Mouse (Mus musculus): ENCODE measurements around the gene Mtmr11. TPM values are rescaled to one million over a fixed set of nuclear protein-coding genes. Genes with fewer than 3 reads are reported as not detected.
A peak's percentile ranks its signal among the peaks of the same experiment; 100 is the strongest.
"Not testable (repeated sequence)": the region's sequence is repeated elsewhere in the genome, so short reads cannot be mapped to it uniquely, and the experiment has no call there.

Gene Mtmr11
- polyA plus RNA-seq, 1 experiment from 2014 or later = 13.0 TPM

DNA sequence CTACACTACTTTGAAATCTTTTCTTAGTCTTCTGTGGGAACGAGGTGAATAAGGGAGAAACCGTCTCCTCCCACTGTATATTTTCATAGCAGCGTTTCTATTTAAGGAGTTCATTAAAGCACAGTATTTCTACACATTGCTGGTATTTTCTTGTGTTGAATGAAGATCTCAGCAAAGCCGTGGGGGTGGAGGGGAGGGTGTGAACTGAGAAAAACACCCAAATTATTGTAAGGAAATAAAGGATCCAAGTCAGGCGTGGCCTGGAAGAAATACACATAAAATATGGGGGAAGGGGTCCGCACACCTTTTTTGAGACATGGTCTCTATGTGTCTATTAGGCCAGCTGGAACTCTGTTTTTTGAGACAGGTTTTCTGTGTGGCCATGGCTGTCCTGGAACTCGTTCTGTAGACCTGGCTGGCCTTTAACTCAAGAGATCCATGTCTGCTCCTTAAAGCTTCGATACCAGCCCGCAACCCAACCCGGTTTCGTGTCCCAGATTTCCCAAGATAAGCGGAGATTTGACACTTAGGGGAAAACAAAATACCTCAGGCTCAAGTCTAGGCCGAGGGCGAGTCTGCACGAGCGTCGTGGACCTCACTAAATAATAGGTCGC, 9.9 kb downstream of the Mtmr11 start:
- Histone ChIP-seq H3K4me1 (ENCODE audit: insufficient read depth) (peaks cover 12% of the 10 kb centered on the region), H3K27me3 (ENCODE audit: insufficient read depth, low read length) (no peaks in the 10 kb centered on the region), H3K36me3 (ENCODE audit: insufficient read depth) (peaks cover 35% of the 10 kb centered on the region), H3K9ac (peak overlapping the region; percentile 86), H3K4me2 (peak overlapping the region; percentile 96), H3K4me3 (ENCODE audit: low read depth, low read length) (peak overlapping the region; percentile 88), H3K27ac (ENCODE audit: low read depth) (peak overlapping the region; percentile 99), H3K9me3 (ENCODE audit: low read depth, low read length) (no peaks in the 10 kb centered on the region)
- DNase-seq = no peak
- WGBS = 11% methylated on average over 18 of the region's 18 CpGs
- TF ChIP-seq CTCF (IDR thresholded peaks at IDR 0.05; ENCODE audit: low read depth) = no peak
- no peak; the same call in 1 of the 2 replicates for ATAC-seq (ENCODE audit: insufficient read depth)

DNA sequence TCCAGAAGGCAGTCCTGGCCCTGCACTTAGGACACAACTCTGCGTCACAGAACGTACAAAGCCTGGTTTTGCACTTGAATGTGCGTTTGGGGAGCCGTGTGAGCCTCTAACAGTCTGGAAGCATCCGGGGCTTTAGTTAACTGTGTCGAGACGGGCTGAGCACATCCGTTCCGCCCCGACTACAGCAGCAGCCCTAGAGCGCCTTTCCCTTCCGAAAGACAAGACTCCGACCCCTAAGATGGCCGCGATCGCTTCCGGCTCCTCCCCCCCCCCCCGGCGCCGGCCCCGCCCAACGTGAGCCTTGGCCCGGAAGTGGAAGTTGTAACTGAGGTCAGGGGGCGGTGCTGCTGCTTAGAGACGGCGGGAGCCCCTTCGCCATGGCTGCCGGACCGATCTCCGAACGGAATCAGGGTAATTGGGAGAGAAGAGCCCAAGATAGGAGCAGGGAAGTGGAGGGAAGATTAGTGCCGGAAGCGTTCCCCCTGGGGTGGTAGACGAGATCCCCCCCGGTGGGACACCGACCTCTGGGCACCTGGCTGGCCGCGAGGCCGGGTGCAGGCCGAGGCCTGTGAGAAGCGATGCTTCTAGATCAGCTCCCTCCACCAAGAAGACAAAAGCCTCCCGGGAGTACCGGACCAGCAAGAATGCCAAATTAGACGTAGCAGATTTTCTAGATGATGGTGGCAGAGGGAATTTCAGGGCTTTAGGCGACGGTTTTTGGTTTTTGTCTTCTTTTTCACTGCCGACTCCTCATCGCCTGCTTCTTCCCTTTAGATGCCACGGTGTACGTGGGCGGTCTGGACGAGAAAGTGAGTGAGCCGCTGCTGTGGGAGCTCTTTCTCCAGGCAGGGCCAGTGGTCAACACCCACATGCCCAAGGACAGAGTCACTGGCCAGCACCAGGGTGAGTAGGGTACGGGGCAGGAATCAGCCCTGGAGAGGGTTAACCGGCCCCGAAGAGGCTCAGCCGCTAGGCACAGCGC, 10.7 kb downstream of the Mtmr11 start, which contains the start of gene Sf3b4:
Gene Sf3b4, plus strand, starts transcription at position 136 of the 982 bp plus-strand sequence.
- TF ChIP-seq CTCF (IDR thresholded peaks at IDR 0.05; ENCODE audit: low read depth) = no peak
- H3K36me3 ChIP-seq (ENCODE audit: insufficient read depth) = peaks cover 41% of the 10 kb centered on the region
- H3K9me3 ChIP-seq (ENCODE audit: low read depth, low read length) = no peaks in the 10 kb centered on the region
- H3K27ac ChIP-seq (ENCODE audit: low read depth) = peak within 1 kb of the TSS; percentile 99
- WGBS = under 1% methylated on average over 57 of the region's 58 CpGs
- ATAC-seq (ENCODE audit: insufficient read depth) (peak; percentile 94), DNase-seq (peak; percentile 94)
- H3K9ac ChIP-seq = peak within 1 kb of the TSS; percentile 86
- peak within 1 kb of the TSS; percentile 96 for H3K4me2 ChIP-seq
- H3K4me3 ChIP-seq (ENCODE audit: low read depth, low read length) = peak within 1 kb of the TSS; percentile 88
- no peaks in the 10 kb centered on the region for H3K27me3 ChIP-seq (ENCODE audit: insufficient read depth, low read length)
- peaks cover 12% of the 10 kb centered on the region for H3K4me1 ChIP-seq (ENCODE audit: insufficient read depth)

GRCm38 (mm10) chr3:96173185-96173584, 11.4 kb downstream of the Mtmr11 start:
- no peak for TF ChIP-seq CTCF (IDR thresholded peaks at IDR 0.05; ENCODE audit: low read depth)
- Histone ChIP-seq H3K4me2 (peak overlapping the region; percentile 96), H3K9me3 (ENCODE audit: low read depth, low read length) (no peaks in the 10 kb centered on the region), H3K4me3 (ENCODE audit: low read depth, low read length) (peak overlapping the region; percentile 88), H3K27me3 (ENCODE audit: insufficient read depth, low read length) (no peaks in the 10 kb centered on the region), H3K9ac (peak overlapping the region; percentile 86), H3K27ac (ENCODE audit: low read depth) (no peak overlapping the region), H3K4me1 (ENCODE audit: insufficient read depth) (peaks cover 12% of the 10 kb centered on the region), H3K36me3 (ENCODE audit: insufficient read depth) (peaks cover 48% of the 10 kb centered on the region)
- WGBS = 34% methylated on average over 7 of the region's 7 CpGs
- ATAC-seq (ENCODE audit: insufficient read depth) (no peak), DNase-seq (no peak)

DNA sequence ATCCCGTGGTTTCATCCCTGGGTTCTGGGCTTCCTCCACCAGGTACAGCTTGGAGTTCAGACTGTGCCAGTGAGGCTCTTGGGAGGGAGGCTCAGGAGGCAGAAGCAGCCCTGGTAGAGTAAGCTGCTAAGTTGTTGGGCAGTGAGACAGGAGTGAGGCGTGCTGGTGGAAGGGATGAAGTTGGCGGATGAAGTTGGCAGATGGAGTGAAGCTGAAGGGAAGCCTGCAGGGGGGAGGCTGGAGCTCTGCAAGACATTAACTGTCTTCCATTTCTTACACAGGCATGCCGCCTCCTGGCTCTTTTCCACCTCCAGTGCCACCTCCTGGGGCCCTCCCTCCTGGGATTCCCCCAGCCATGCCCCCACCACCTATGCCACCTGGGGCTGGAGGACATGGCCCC, 12.2 kb downstream of the Mtmr11 start:
- Histone ChIP-seq H3K4me2 (peak overlapping the region; percentile 96; the same call in 1 of the 2 replicates), H3K4me3 (ENCODE audit: low read depth, low read length) (peak overlapping the region; percentile 12; the same call in 1 of the 2 replicates), H3K36me3 (ENCODE audit: insufficient read depth) (peaks cover 52% of the 10 kb centered on the region), H3K4me1 (ENCODE audit: insufficient read depth) (peaks cover 12% of the 10 kb centered on the region)
- not testable (repeated sequence) for H3K9ac ChIP-seq; H3K27ac ChIP-seq (ENCODE audit: low read depth); DNase-seq; H3K9me3 ChIP-seq (ENCODE audit: low read depth, low read length); ATAC-seq (ENCODE audit: insufficient read depth); H3K27me3 ChIP-seq (ENCODE audit: insufficient read depth, low read length)
- 82% methylated on average over 4 of the region's 4 CpGs for WGBS

GRCm38 (mm10) chr3:96175251-96175650, 13.4 kb downstream of the Mtmr11 start:
- ATAC-seq (ENCODE audit: insufficient read depth) (no peak), DNase-seq (no peak)
- no peak for TF ChIP-seq CTCF (IDR thresholded peaks at IDR 0.05; ENCODE audit: low read depth)
- Histone ChIP-seq H3K9me3 (ENCODE audit: low read depth, low read length) (no peaks in the 10 kb centered on the region), H3K27me3 (ENCODE audit: insufficient read depth, low read length) (no peaks in the 10 kb centered on the region), H3K4me1 (ENCODE audit: insufficient read depth) (peaks cover 12% of the 10 kb centered on the region), H3K36me3 (ENCODE audit: insufficient read depth) (peaks cover 49% of the 10 kb centered on the region), H3K9ac (no peak overlapping the region), H3K27ac (ENCODE audit: low read depth) (no peak overlapping the region), H3K4me3 (ENCODE audit: low read depth, low read length) (no peak overlapping the region), H3K4me2 (no peak overlapping the region)
- 90% methylated on average over 6 of the region's 6 CpGs for WGBS

- no peak for TF ChIP-seq CTCF (IDR thresholded peaks at IDR 0.05; ENCODE audit: low read depth)
- H3K36me3 ChIP-seq (ENCODE audit: insufficient read depth) = peaks cover 47% of the 10 kb centered on the region
Measured at GRCm38 (mm10) chr3:96178427-96178826, 16.6 kb downstream of the Mtmr11 start.

DNA sequence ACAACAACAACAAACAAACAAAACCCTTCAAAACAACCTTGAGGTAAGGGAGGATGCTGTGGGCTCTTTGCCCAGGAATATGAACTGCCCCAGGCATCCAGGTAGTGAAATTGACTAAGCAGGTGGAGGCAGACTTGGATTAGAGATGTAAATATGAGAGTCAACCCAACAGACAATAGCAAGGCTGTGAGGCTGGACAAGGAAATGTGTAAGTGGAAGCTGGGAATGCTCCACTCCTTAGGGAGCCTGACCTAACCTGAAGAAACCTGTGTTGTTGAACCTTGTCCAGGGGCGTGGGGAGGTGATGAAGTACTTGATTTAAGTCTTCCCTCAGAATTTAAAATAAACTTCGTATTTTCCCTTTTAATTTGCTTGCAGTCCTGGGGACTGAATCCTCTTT, 17.1 kb downstream of the Mtmr11 start:
- Histone ChIP-seq H3K4me1 (ENCODE audit: insufficient read depth) (0 out of 2 replicates have a peak, but pooled peaks cover 8% of the 10 kb centered on the region), H3K9ac (no peak overlapping the region), H3K9me3 (ENCODE audit: low read depth, low read length) (no peaks in the 10 kb centered on the region), H3K36me3 (ENCODE audit: insufficient read depth) (peaks cover 45% of the 10 kb centered on the region), H3K27me3 (ENCODE audit: insufficient read depth, low read length) (no peaks in the 10 kb centered on the region), H3K27ac (ENCODE audit: low read depth) (no peak overlapping the region), H3K4me2 (no peak overlapping the region), H3K4me3 (ENCODE audit: low read depth, low read length) (no peak overlapping the region)
- ATAC-seq (ENCODE audit: insufficient read depth) (no peak), DNase-seq (no peak)
- WGBS = 74% methylated on average over 2 of the region's 2 CpGs
- TF ChIP-seq CTCF (IDR thresholded peaks at IDR 0.05; ENCODE audit: low read depth) = no peak

More at GRCm38 (mm10) chr3:96178427-96178826, 16.6 kb downstream of the Mtmr11 start:
- no peaks in the 10 kb centered on the region for H3K27me3 ChIP-seq (ENCODE audit: insufficient read depth, low read length)
- ATAC-seq (ENCODE audit: insufficient read depth) = no peak
- no peak overlapping the region for H3K4me3 ChIP-seq (ENCODE audit: low read depth, low read length)
- H3K9ac ChIP-seq = no peak overlapping the region
- no peak overlapping the region for H3K27ac ChIP-seq (ENCODE audit: low read depth)
- H3K9me3 ChIP-seq (ENCODE audit: low read depth, low read length) = no peaks in the 10 kb centered on the region
- H3K4me1 ChIP-seq (ENCODE audit: insufficient read depth) = 0 out of 2 replicates have a peak, but pooled peaks cover 8% of the 10 kb centered on the region
- H3K4me2 ChIP-seq = no peak overlapping the region
- no peak for DNase-seq
- WGBS = 86% methylated on average over 4 of the region's 4 CpGs
